Mouse (Mus musculus) c-Kit-positive CD71-positive TER-119-positive erythroid progenitor cells, embryonic 14.5 days (primary cell): Measurements from ENCODE around the gene Spen.
A peak's percentile ranks its signal among the peaks of the same experiment; 100 is the strongest.

Experiments
- DNase-seq: peaks from one replicate; pipeline ENCODE4 v3.0.0-alpha.2; 2013; ENCODE audit warnings: low spot score

Spen gene

GRCm38 (mm10) chr4:141528938-141529337 is 9.5 kb downstream of the Spen start:
- DNase-seq: no peak

- no peak for DNase-seq
Measured at GRCm38 (mm10) chr4:141526936-141527650, 11.3 kb downstream of the Spen start.

- no peak for DNase-seq
Measured at GRCm38 (mm10) chr4:141525940-141526339, 12.5 kb downstream of the Spen start.

- DNase-seq: no peak
Measured at GRCm38 (mm10) chr4:141524658-141525057, 13.7 kb downstream of the Spen start.

- DNase-seq: no peak
Measured at GRCm38 (mm10) chr4:141523128-141523527, 15.3 kb downstream of the Spen start.

DNA sequence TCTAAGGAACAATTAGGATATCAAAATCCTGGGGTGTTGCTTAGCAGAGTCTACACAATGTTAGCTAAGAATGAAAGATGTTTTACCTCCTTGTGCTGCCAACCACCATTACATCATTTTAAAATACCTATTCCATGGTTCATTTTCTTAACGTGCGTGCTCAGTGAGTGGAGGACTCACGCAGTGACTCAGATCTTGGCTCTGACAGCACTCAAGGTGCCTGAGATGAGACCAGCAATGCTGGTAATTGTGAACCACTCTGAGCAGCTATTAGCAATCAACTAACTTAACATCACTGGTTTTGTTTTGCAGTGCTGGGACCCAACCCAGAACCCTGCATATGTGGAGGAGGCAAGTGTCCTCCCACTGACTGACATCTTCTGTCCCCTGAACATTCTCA is 20.0 kb downstream of the Spen start:
- DNase-seq: no peak

DNA sequence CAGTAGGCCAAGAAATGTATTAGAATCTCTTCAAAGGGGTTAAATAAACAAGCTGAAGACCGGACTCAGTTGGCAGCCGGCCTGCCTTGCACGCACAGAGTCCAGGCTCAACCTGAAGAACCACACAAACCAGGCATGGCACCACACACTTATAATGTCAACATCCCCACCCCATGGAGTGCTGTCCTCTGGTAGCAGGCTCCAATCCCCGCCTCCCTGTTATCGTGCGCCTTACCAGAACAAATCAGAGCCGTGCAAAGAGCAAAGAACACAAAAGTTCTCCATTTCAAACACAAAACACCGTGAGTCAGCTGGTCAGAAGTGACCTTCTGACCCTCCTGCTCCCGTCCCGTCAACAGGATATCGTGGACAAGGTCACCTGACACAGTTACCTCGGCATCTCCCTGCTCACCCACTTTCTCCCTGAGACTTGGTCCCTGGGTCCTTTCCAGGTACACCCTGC is 24.2 kb downstream of the Spen start:
- DNase-seq: no peak

DNA sequence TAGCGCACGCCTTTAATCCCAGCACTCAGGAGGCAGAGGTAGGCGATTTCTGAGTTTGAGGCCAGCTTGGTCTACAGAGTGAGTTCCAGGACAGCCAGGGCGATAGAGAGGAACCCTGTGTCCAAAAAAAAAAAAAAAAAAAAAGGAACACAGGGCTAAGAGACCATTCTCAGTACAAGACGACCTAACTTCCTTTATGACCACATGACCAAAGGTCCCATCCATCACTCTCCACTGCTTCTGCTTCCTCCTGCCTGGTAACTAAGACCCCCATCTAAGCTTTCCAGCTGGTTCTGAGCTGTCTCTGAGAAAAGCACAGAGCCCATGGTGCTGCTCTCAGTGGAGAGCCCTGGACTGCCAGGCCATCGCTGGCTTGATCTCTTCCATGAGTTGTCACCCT is 26.3 kb downstream of the Spen start:
- no peak for DNase-seq

DNA sequence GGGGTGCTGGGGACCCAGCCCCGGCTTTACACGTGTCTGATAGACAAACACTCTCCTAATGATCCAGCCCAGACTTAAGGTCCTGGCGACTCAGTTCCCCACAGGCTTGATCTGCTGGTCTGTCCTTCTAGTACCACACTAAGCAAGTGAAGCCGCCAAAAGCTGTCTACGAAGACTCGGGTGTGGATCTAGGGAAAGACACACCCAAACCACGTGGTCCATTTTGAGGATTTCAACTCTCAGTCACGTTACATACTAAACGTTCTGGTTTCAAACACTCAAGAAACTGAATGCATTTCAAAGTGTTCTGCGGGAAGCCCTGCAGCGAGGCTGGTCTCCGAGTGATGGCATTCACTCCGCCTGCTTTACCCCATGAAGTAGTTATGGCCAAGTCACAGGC is 27.9 kb downstream of the Spen start:
- peak; percentile 10 for DNase-seq

GRCm38 (mm10) chr4:141506893-141507292 is 31.5 kb downstream of the Spen start:
- no peak for DNase-seq

DNA sequence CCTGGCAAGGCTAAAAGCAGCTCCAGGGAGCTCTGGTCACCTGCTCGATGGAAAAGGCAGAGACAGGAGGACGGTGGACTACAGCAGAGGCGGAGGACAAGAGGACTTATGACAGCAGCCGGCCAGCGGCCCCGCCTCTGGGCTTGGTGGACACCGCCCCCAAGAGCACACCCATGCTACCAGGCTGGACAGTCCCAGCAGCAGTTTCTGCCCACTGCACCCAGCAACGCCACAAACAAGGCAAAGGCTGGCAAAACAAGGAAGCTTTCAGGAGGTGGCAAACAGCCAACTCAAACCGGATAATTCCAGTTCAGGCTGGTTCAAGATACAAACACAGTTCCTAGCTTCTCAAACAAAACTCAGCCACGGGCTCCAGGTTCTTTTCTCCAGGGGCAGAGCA is 32.0 kb downstream of the Spen start:
- peak; percentile 9 for DNase-seq

GRCm38 (mm10) chr4:141505810-141506209 is 32.6 kb downstream of the Spen start:
- DNase-seq: no peak

GRCm38 (mm10) chr4:141504471-141504870 is 33.9 kb downstream of the Spen start:
- no peak for DNase-seq

DNA sequence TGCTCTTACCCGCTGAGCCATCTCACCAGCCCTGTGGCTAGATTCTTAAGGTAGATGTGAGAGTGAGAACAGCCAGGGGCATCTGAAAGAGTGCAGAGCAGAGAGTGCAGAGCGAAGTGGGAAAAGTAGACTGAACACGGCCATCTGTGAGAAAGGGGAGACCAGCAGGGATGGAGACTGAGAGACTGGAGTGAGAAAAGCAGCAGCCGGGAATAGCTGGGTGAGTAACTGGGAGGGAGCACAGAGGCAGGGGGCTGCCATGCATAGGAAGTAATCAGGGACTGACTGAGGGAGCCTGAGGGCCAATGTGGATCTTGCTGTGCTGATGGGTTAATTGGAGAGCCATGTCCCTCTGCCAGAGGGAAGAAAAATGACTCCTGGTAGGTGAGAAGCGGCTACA is 35.7 kb downstream of the Spen start:
- no peak for DNase-seq

- no peak for DNase-seq
Measured at GRCm38 (mm10) chr4:141501058-141501457, 37.3 kb downstream of the Spen start.

DNA sequence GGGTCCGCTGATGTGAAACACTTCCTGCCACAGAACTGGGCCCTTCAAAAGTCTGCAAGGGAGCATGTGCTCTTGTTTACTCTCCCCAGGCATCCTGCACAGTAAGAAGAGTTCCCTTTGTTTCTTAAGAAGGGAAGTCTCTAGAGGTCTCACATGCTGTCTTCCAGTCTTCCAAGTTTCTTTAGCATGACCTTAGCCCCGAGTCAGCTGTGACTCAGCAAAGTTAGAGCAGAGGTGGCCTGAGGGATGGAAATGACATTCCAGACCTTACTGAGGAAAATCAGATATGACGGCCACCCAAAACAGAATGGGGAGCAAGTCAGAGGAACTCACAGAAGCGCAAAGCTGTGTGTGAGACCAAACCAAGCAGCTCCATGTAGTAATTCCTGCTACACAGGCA is 37.8 kb downstream of the Spen start:
- DNase-seq: no peak

DNA sequence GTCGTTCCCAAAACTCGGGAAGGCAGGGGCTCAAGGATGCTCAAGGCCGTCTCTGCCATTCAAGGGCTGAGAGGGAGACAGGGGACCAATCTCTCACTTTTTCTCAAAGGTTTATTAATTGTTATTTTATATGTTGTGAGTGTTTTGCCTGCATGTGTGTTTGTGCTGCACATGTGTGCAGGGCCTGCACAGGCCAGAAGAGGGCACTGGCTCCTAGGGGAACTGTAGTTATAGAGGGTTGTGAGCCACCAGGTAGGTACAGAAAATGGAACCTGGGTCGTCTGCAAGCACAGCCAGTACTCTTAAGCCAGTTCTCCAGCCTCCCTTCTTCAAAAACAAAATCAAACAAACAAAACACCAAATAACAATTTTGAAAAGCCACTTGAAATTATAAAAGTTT is 49.7 kb downstream of the Spen start:
- DNase-seq: no peak

DNA sequence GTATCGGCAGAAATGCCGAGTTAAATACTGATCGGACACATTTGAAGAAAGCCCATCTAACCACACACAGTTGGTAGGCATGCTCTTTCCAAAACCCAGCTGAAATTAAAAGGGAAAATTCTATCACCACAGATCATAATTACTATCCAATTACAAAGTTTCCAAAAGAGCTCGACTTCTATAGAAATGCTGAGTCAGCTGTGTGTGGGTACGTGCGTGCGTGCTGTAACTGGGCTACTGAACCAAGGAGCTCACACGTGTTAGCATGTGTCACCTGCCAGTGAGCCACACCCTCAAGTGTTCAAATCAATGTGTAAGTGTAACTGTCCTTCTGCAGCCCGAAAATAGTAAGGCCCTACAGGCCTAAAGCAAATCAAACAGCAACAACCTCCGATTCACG is 50.8 kb downstream of the Spen start:
- no peak for DNase-seq

- no peak for DNase-seq
Measured at GRCm38 (mm10) chr4:141484071-141484470, 54.3 kb downstream of the Spen start.

DNA sequence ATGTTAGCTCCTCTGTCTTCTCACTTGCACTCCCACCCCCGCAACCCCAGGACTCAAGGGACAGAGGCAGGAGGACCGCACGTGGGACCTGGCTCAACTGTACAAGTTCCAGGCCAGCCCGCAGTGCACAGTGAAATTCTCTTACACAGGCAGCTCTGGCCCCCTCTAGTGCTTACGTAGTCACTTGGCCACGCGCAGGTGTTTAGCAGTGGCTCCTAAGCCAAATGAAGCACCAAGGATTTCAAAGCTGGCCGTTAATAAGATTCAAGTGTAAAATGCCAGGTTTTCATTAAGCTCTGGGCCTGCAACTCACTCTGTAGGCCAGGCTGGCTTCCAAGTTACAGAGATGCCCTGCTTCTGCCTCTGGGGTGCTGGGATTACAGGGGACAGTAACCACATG is 59.0 kb downstream of the Spen start:
- DNase-seq: no peak

DNA sequence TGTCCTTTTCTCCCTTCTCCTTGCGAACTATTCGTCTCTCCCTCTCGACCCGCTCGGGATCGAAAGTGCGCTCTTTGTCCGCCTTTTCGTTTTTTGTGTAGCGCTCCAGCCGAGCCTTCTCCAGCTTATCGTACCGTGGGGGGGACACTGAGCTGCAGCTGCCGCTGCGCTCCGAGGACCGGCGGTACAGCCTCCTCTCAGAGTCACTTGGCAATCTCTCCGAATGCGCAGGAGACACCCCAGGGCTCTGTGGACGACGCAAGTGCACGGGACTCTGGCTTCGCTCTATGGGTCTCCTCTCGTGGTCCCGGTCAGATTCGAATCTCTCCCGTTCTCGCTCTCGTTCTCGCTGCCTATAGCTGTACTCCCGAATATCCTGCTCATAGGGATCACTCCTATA is 59.6 kb downstream of the Spen start:
- no peak for DNase-seq

- no peak for DNase-seq
Measured at GRCm38 (mm10) chr4:141478225-141478624, 60.2 kb downstream of the Spen start.

GRCm38 (mm10) chr4:141477681-141478102 is 60.7 kb downstream of the Spen start:
- DNase-seq: no peak

DNA sequence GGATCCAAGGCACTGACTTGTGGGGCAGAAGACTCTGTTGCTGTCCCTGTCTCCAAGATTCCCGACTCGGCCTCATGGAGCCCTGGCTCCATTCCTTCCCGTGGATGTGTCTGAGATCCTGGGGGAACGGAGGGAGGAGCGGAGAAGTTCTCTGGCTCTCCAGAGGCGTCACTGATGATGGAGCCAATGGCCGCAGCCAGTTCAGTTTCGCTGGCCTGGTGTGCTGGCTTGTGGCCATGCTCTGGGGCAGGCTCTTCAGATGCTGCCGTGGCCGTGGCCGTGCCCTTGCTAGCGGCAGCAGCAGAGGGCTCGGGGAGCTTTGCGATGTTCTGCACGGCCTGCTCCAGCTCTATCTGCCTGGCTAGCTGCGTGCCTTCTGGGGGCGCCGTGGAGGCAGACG is 64.0 kb downstream of the Spen start:
- no peak for DNase-seq
